Mouse (Mus musculus): ENCODE results near the gene Tmem213.

- TF ChIP-seq POLR2A (IDR thresholded peaks at IDR 0.05; ENCODE audit: borderline replicate concordance, low read depth, low read length) (no peak), CTCF (IDR thresholded peaks at IDR 0.05; ENCODE audit: low read depth, low read length) (no peak)
Measured at GRCm38 (mm10) chr6:38164705-38165104, 55.6 kb downstream of the Tmem213 start.
